Mouse (Mus musculus): ENCODE measurements around the gene Fam196b. TPM values are rescaled to one million over a fixed set of nuclear protein-coding genes. Genes with fewer than 3 reads are reported as not detected.
A peak's percentile ranks its signal among the peaks of the same experiment; 100 is the strongest.

Gene Fam196b
- total RNA-seq, 2 experiments from 2014 or later, result 1.7 to 1.9 TPM

DNA sequence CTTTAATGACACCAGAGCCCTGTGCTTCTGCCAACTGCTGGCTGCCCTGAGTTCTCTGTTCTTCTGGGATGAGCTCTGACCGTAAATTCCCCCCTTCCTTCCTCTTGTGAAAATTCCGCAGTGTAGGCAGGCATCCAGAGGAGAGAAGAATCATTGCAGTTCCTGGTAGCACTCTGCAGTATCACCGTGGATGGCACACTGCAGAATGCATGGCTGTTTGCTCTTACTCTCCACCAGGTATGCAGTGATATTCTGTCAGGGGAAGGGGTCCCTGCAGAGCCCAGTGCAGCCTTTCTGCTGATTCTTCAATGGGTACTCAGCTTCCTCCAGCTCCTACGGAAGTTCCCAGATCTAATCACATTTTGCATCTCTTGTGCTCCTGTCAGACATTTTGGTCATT lies 77.5 kb downstream of the Fam196b start:
- DNase-seq (ENCODE audit: low spot score in 2 of 2), result no peak
- intact Hi-C loops (cut with DNase I), result no loop called here

DNA sequence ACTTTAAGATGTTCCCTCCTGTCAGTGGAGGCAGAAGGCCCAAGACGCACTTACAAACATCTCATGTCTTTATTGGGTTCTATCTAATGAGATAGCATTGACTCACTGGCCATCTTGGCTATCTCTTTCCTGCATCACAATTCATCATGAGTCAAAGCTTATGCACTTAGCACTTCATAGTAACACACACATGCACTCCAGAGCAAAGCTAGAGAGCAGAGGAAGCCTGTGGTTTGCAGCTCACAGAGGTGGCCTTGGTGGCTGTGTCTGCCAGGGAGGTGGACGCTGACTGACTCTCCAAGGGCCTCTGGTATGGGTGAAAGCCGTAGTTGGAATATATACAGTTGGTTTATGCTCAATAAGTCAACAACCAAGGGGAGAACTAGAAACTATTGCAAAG lies 81.2 kb downstream of the Fam196b start:
- intact Hi-C loops (cut with DNase I), result loop anchor here (5.0 kb wide), 1 partner anchor 96 kb away; no protein-coding TSS in a partner anchor
- no peak for DNase-seq (ENCODE audit: low spot score in 2 of 2)

DNA sequence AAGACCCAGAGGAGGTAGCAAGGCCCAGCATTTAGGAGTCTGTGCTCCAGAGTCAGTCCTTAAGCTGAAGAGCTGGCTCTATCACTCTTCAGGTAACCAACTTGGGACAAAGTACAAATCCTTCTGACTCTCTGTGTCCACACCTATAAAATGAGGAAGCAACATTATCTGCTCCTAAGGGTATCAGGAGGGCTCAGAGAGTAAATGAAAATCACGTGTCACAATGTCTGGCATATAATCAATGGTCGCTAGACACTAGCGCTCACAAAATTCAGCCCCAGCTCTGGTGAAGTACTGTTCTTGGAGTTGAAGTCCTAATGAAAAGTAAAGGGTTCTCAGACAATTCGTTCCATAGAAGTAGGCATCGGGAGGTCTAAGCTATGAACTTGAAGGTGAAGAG lies 83.0 kb downstream of the Fam196b start:
- intact Hi-C loops (cut with DNase I), result loop anchor here (5.0 kb wide), 1 partner anchor 95 kb away; no protein-coding TSS in a partner anchor
- DNase-seq (ENCODE audit: low spot score in 2 of 2), result no peak

DNA sequence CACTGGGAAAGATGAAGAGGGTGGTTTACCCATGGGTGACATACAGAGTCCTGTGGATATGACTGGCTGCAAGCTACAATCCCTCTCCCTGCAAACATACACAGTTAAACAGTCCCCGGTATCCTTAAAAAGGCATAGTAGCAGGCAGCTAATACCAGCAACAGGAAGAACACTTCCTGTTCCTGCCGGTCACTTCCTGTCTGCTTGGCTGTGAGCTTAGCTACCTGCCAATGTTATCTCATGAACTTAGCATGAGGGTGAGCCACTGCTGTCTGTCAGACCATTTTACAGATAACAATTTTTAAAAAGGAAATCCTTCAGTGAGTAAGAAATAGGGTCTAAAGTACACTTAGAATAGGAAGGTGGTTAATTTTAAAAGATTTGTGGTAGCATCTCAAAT lies 83.9 kb downstream of the Fam196b start:
- DNase-seq (ENCODE audit: low spot score in 2 of 2), result no peak
- intact Hi-C loops (cut with DNase I), result loop anchor here (5.0 kb wide), 1 partner anchor 94 kb away; no protein-coding TSS in a partner anchor

DNA sequence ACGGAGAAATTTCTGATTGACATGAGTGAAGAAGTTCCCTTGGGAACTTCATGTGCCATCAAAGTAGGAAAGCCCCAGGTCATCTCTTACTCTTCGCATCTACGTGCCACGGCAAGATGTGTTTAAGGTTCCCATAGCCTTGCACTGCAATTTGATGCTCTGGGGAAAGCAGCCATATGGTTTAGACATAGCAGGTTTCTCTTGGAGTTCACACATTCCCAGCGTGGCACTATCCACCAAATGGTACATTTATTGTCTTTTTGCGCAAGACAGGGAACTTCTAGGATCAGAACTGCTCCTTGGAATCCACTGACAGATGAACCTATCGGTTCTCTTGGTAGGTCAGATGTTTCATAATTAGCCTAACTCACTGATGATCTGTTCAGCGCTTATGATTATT lies 86.7 kb downstream of the Fam196b start:
- DNase-seq (ENCODE audit: low spot score in 2 of 2), result peak in 1 of 2 experiments; percentile 61
- intact Hi-C loops (cut with DNase I), result no loop called here

DNA sequence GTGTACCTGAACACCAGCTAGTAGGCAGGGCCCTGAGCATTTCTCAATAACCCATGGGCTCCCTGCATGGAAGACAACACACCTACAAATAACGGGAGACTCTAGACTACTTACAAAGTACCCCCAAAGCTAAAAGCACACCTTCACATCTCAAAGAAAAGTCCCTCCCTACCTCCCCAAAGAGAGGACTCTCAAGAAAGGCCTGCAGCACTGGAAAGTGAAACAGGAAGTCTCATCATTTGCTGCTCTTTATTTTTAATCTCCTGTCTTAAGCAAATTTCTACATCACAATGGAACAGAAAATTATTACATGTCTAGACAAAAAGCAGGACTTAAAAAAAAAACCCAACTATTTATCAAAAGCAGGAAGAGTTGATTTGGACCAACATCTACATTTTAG lies 90.7 kb downstream of the Fam196b start:
- no peak for DNase-seq (ENCODE audit: low spot score in 2 of 2)
- intact Hi-C loops (cut with DNase I), result no loop called here

DNA sequence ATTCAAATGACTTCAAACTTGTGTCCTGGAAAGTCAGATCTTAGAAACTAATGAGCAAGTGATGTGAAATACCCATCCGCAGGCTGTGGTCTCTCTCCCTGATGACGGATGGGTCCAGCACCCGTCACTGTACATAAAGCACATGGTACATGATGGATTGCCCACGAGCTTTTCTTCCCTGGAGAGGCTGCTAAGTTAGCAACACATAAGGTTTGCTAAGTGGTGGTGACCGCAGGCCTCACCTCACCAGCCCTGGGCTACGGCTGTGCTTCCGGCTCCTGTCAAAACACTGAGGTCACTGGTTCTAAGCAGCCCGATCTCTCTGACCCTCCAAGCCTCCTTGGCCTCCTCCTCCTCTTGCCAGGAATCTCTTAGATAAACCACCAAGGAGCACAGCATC lies 91.7 kb downstream of the Fam196b start:
- intact Hi-C loops (cut with DNase I), result no loop called here
- no peak for DNase-seq (ENCODE audit: low spot score in 2 of 2)

DNA sequence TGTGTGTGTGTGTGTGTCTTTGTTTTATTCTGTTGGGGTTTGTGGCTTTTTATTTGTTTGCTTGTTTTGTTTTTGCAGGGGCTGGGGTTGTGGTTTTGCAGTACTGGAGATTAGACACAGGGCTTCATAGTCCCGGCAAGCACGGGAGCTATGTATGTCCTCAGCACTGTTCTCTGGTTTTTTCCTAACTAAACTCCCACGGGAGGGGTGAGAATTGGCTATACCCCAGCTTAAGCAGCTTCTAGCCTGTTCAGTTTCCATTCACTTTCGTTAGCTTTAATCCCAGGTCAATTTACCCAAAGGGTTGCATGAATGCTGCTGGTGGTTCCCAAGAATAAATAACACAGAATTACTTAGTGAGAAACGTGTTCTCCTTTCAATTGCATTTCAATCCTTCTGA lies 92.2 kb downstream of the Fam196b start:
- no peak for DNase-seq (ENCODE audit: low spot score in 2 of 2)
- intact Hi-C loops (cut with DNase I), result no loop called here

DNA sequence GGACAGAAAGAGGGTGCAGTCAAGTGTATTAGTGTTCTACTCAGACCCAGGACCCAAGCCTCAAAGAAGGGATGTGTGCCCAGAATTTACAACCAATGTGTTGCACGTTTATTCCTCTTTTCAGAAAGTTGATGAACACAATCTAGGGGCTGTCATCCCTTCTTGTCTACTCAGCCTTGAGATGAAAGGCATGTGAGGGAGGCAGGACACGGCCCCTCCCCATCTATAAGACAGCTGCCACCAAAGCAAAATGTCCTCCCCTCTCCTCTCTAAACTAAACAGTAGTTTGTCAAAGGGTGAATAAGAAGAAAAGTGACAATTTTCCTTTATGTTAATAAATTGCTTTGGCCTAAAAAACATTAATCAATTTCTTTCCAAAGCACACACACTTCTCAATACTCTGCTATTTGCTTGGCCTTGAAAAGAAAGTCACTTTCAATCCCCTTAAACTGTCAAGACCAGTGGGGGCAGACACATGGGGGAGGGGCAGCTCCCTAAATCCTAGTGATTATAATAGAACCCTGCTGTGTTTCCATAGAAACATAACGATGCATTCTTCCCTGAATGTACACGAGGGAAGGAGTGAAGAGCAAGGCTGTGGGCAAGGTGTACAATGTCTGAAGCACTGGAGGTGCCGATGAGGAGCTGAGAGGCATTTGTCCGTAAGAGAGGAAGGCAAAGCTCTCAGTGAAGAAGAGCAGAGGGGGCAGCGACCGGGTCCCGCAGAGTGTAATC lies 101.4 kb downstream of the Fam196b start:
- no peak for DNase-seq (ENCODE audit: low spot score in 2 of 2)
- intact Hi-C loops (cut with DNase I), result no loop called here

DNA sequence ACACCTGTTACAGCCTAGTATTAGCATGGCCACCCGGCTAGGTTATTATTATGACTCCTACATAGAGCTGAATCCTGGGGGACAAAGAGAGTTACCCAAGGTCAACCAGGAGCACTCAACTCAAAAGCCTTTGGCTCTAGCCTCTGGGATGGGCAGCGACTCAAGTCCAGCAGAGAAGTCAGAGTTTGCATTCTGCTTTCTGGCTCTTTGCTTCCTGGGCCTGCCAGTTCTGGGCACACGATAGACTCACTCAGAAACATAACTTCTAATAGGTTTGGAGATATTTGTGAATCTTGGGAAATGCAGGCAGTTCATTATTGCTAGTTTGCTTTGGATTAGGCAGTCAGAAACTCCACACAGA lies 102.0 kb downstream of the Fam196b start:
- DNase-seq (ENCODE audit: low spot score in 2 of 2), result no peak
- intact Hi-C loops (cut with DNase I), result no loop called here

DNA sequence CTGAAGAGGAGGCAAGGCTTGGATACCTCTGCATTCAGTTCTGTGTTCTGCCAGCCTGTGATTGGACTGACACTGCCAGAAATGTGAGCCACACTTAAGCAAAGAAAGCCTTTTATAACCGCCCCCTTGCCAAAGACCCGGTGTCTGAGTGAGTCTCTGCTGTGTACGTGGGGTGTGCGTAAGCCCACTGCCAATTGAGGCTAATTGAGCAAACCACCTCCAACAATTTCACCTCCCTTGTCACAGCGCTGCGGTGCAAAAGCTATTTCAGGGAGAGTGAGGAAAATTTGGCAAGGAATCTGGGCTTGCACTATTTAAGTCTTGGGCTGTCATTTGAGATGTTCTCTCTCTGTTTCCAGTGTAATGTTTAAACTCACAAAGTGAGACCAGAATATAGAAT lies 106.4 kb downstream of the Fam196b start:
- intact Hi-C loops (cut with DNase I), result loop anchor here (5.0 kb wide), 1 partner anchor 104 kb away; no protein-coding TSS in a partner anchor

DNA sequence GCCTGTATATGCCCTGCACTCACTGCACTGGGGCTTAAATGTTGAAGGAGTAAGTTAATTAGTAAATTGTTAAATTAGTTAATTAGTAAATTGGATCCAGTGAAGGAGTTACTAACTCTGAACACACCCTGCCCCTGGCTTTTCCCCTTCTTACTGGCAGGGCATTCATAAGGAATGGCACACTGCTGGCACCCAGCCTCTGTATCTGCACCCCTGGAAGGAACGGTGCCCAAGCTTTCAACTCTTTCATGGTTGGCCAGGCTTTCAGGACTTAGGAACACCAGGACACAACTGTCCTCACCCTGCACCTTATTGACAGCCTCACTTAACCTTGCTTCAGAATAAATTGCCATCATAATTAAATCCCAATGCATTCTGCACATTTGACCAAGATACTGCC lies 109.9 kb downstream of the Fam196b start:
- intact Hi-C loops (cut with DNase I), result loop anchor here (5.0 kb wide), 1 partner anchor 107 kb away; no protein-coding TSS in a partner anchor
- DNase-seq (ENCODE audit: low spot score in 2 of 2), result no peak

More for the DNA sequence above, 106.4 kb downstream of the Fam196b start:
- DNase-seq (ENCODE audit: low spot score in 2 of 2), result peak; percentile 67 to 95

DNA sequence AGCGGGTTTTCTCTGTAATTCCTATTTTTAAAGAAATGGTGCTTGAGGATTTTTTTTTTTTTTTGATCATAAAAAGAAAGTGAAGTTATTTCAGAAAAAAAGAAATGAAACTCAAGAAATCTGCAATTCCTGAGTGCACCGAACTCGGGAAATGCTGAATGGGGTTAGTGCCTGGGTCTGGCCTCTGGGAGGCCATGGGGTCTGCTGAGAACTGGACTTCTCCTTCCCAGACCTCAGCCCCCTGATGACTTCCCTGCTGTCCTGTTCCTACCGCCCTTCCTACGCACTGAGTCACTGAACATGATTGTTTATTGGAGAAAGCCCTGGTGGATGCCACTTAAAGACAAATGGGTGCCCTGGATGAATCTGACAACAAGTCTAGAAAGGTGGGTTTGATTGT lies 112.6 kb downstream of the Fam196b start:
- no peak for DNase-seq (ENCODE audit: low spot score in 2 of 2)
- intact Hi-C loops (cut with DNase I), result no loop called here

DNA sequence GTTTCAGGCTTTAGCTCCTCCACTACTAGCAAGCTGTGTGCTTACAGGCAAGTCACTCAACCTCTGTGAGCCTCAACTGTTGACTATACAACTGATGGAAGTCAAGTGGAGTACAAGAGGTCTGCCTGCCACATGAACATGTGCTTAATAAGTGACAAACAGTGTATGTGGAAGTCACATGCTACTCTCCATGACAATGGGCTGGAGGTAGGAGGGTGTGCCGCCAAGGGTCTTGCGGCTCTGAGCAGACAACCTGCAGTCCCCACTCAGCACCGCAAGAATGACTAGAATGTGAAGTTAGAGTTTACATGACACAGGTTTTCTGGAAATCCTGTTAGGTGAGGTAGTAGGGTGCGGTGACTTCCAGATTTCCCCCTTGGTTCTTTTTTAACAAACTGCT lies 116.3 kb downstream of the Fam196b start:
- intact Hi-C loops (cut with DNase I), result no loop called here
- DNase-seq (ENCODE audit: low spot score in 2 of 2), result no peak

DNA sequence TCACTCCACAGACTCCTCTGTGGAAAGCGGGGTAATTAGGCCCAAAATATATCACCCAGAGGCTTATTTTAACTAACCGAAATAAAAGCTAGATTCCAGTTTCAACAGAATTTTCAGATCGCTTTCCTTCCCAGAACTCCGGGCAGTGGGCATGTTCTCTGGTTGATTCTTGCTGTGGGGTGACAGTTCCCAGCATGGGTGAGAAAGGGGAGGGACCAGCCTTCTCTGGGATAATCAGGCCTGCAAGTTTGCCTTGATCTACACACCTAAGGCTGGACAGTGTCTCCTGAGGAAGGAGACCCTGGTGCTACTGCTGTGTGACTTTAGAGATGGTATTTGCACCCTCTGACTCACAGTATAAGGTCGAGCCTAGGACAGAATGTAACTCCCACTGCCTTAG lies 116.7 kb downstream of the Fam196b start:
- no peak for DNase-seq (ENCODE audit: low spot score in 2 of 2)
- intact Hi-C loops (cut with DNase I), result no loop called here

DNA sequence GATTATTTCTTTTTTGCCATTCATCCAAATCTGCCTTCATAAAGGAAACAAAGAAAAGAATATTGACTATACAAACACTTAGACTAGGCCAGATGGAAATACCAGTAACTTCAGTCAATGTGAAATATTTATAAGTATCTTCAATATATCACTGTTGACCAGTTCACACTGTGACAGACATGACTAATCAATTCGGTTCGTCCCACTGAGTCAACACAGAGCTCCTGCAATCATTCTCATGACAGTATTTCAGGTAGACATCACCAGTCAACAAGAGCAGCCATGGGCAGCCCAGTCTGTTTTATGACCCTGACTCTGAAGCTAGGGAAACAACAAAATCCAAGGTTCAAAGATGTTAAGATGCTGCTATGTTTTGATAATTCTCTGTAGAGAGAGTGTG lies 117.4 kb downstream of the Fam196b start:
- intact Hi-C loops (cut with DNase I), result no loop called here

DNA sequence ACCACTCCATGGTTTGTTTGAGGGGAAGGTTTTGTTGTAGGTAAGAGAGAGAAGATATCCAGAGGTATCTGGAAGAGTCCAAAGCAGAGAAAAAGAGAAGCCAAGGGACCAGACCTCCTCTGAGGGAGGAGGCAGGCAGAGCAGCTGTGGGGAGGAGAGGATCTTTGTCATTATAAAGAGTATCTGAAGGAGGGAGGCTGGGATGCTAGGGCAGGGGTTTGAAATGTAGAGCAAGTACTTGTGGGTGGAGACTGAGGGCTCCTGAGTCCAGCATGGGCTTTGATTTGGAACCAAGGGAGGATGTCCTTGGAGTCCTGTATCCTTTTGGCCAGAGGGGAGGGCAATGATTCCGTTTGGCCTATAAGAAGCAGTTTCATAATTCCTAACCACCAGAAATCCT lies 122.8 kb downstream of the Fam196b start:
- no peak for DNase-seq (ENCODE audit: low spot score in 2 of 2)
- intact Hi-C loops (cut with DNase I), result no loop called here

More for the DNA sequence above, 117.4 kb downstream of the Fam196b start:
- no peak for DNase-seq (ENCODE audit: low spot score in 2 of 2)

DNA sequence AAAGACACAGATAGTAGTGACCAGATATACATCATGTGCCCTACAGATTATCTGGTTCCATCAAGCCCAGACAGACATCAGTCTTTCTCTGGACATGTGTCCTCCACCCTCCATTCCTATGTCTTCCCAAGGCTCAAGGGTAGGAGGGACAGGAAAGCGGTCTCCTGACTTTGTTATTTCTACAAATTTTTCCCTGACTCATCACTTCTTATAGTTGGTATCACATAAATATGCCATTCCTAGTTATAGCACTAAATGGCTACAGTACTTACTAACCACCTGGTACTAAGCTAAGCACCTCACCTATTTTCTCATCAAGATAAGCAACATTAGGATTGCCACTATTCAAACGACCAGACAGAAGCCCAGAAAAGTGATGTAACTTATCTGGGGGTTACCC lies 123.8 kb downstream of the Fam196b start:
- no peak for DNase-seq (ENCODE audit: low spot score in 2 of 2)
- intact Hi-C loops (cut with DNase I), result no loop called here

DNA sequence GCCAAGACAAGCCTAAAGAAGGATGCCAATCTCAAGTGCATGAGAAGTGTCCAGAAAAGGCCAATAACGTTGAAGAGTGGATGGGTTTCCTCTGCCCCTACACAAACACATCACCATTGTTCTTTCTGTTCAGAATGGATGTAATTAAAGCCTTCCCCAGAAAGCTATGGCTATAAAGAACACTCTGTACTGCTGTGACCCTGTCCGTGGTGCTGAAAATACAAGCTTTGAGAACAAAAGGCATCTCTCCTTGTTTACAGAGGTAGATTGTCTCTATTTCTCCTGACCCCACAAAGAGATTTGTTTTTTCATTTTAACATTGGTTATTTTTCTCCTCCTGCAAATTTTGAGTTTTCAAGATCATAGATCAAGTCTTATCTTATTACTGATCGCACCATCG lies 133.3 kb downstream of the Fam196b start:
- intact Hi-C loops (cut with DNase I), result no loop called here
- no peak for DNase-seq (ENCODE audit: low spot score in 2 of 2)

DNA sequence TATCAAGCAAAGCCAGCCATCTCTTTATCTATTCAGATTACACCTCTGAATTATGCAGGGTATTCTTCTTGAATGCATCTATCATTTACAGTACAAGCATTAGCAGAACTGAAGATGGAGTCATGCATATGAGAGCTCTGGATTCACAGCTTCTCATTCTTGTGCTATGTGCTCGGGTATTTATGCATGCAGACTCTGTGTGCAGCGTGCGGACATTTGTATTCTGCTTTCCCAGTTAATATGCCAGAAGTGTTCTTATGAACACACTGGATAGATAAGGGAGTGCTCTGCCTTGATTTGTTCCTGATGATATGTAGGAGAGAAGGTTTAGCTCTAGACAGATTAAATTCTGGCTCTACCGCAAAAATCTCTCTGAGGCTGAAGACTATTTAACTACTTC lies 135.3 kb downstream of the Fam196b start:
- intact Hi-C loops (cut with DNase I), result no loop called here
- DNase-seq (ENCODE audit: low spot score in 2 of 2), result no peak

DNA sequence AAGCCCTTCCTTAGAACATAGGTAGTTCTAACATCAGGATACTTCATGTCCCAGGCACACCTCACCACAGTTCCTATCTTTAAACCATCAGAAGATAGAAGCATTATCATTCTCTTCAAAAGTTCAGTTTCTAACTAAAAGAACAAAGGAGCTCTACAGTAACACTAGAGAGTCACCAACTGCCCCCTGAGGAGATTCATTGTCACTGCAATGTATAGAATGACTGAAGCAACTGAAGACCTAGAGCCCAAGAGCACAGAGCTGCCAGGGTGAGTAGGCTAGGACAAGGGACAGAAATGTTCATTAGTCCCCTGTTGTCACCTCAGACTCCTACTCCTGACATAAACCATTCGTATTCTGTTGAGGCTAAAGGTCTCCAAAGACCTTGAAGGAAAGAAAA lies 152.4 kb downstream of the Fam196b start:
- DNase-seq (ENCODE audit: low spot score in 2 of 2), result no peak
- intact Hi-C loops (cut with DNase I), result no loop called here

DNA sequence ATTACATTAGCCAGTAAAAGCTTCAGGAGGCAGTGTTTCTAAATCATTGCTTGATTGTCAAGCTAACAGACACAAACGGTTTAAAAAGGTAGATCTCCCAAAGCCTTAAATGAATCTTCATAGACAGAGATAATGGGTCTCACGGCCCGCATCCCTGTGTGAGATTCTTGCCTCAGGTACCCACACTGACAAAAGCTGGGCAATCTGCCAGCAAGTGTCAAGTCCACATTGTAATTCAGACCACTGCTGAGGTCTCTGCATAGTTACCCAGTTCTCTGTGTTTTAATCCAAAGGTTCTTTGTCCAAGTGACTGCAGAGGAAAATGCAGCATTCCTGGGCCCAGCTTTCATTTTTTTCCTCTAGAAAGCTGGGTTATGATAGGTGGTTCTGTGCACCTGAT lies 153.9 kb downstream of the Fam196b start:
- DNase-seq (ENCODE audit: low spot score in 2 of 2), result no peak
- intact Hi-C loops (cut with DNase I), result no loop called here

Measured in left cerebral cortex, postnatal 25 days (tissue).